Mouse (Mus musculus): ENCODE measurements around the gene Ankrd34c. TPM values are rescaled to one million over a fixed set of nuclear protein-coding genes. Genes with fewer than 3 reads are reported as not detected.

Gene Ankrd34c
- 0.23 TPM in 1 of 2 replicates, not detected in the other for total RNA-seq (2017)

DNA sequence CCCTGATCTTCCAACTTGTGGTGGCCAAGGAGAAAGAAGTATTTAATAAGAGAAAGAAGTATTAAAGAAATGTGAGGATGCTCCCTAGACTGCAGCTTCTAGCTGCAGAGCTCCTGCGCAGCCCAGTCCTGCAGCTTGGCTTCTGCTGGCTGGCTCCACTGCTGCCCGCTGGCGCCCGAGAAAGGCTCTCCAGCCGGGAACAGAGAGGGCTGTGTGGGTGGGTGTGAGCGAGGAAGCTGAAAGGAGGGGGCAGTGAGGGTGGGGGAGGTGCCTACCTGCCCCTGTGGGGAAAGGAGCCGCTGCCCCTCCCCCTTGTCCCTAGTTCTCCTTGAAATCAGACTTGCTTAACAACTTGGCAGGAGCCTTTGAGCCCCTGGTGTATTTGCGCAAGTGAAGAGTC, at the start of gene Ankrd34c:
Gene Ankrd34c (minus strand): TSS at position 181 of the 400 bp plus-strand sequence.
- no peak for ATAC-seq (ENCODE audit: extremely low read depth, insufficient number of reproducible peaks, low FRiP score, poor library complexity, severe bottlenecking)

DNA sequence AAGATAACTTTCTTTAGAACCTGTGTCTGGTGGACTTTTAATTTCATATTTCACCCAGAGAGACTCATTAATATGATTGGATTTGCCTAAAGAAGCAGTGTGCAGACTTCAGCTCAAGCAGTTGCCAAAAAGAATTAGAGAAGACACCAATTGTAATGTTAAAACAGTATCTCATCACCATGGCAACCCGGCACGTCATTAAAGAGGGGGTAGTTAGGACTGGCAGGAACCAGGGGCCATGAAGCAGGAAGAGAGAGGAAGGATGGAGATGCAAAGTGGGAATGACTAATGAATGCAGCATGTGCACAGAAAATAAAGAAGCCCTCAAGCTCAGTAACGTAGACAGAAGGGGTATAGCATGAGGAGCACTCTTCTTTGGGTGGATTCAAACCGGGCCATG, 49.3 kb upstream of the Ankrd34c start:
- no peak for ATAC-seq (ENCODE audit: extremely low read depth, insufficient number of reproducible peaks, low FRiP score, poor library complexity, severe bottlenecking)

DNA sequence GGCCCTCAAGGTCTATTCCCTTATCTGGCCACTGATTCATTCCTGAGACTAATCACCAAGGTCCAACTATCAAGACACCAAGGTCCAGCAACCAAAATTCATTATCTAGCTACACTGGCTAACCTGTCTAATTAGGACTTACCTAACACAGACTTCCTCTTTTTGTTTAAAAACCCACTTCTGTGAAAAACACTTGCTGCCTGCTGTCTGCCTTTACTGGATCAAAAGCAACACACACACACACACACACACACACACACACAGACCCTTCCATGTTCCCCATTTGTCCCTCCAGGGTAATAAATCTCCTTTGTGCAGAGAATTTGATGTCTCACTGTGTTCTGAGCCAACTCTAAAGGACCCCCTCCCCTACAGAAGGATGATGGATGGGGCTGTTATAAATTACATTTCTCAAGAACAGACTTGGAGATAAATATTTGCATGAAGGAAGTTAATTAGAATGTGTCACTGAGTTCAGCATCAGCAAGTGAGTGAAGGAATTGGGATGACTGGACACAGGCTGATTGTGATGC, 43.2 kb upstream of the Ankrd34c start:
- no peak for ATAC-seq (ENCODE audit: extremely low read depth, insufficient number of reproducible peaks, low FRiP score, poor library complexity, severe bottlenecking)

DNA sequence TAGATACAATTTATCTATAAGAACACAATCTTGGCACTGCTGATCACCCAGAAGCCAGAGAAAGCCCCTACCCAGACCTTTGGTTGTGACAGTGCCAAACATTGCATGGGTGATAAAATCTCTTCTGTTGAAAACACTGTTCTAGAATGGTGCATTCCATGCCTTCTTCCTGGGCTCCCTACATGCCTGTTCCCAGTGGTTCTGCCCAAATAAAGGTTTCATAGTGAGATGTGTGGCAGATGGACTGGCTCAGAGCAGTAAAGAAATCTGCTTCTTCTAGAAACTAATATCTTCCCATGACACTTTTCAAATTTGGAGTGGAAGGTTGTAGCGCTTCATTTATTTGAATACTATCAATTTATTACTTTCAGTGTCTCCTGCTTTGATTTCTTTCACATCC, 41.0 kb upstream of the Ankrd34c start:
- ATAC-seq (ENCODE audit: extremely low read depth, insufficient number of reproducible peaks, low FRiP score, poor library complexity, severe bottlenecking): no peak

DNA sequence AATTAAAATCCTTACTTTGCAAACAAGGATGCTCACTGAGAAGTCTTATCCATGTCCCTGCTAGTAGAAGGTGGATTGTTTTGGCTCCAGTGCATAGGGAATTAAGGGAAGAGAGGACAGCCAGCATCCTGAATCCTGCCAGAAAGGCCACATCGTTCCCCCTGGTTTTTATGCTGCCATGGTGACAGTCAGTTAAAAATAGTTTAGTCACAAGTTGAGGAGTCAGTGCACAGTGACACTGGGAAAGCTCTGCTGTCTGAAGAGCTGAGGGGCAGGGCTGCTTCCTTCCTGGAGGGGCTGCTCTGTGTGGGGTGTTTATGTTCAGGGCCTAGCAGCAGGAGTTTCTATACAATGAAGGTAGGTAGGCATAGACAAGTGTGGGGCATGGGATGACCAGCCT, 32.9 kb upstream of the Ankrd34c start:
- no peak for ATAC-seq (ENCODE audit: extremely low read depth, insufficient number of reproducible peaks, low FRiP score, poor library complexity, severe bottlenecking)

DNA sequence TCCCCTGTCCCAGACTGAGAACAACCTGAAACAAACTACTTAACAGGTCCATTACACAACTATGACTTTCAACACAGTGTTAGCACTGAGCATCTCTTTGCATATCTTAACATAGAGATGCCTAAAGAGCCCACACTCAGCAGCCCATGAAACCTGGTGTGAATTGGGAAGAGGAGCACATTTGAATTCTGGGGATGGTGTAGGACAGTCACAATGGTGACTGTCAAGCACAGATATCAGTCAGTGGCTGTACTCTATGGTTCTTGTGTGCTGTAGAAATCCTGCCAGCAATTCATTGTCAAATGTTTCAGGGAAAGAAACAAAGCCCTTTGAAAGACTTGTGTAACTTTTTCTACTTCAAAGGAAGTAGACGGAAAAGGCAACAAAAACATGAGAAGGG, 23.7 kb upstream of the Ankrd34c start:
- no peak for ATAC-seq (ENCODE audit: extremely low read depth, insufficient number of reproducible peaks, low FRiP score, poor library complexity, severe bottlenecking)

DNA sequence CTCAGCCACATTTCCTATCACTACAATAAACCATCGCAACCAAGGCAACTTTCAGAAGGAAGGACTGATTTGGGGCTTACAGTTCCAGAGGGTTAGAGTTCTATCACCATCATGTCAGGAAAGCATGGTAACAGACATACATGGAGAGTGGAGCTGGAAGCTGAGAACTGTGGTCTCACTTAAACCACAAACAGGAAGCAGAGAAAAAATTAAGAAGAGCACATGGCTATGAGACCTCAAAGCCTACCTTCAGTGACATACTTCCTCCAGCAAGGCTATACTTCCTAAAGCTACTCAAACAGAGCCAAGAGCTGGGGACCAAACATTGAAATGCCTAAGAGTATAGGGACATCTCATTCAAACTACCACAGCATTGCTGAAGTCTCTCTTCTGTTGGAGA, 20.3 kb upstream of the Ankrd34c start:
- no peak for ATAC-seq (ENCODE audit: extremely low read depth, insufficient number of reproducible peaks, low FRiP score, poor library complexity, severe bottlenecking)

DNA sequence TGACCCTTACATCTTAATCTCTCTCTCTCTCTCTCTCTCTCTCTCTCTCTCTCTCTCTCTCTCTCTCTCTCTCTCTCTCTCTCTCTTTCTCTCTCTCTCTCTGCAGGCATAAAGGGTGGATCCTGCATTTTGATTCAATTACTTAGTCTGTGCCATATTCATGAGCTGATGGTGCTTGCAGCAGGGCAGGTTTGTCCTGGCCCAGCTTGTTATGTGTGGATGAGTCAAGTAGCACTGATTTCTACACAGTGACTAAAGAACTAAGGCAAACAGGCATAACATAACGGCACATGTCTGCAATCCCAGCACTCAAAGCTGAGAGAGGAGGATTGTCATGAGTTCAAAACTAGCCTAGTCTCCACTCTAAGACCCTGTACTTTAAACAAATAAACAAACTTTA, 19.9 kb upstream of the Ankrd34c start:
- no peak for ATAC-seq (ENCODE audit: extremely low read depth, insufficient number of reproducible peaks, low FRiP score, poor library complexity, severe bottlenecking)

DNA sequence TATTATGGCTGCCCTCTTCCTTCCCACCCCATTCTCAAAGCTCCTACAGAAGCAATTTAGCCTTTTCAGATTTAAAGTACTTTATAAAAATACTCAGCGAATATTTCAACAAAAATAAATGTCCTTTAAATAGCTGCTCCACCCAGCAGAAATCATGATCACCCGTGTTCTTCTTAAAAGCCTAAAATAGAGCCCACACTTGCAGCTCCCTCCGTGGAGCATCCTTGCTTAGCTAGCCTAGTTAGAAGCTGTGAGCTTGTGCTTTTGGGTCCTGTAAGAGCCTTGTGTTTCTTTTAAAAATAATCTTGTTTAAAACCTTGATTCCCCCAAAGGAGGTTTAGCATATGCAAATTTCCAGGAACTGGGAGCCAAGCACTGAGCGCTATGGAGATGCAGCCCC, 19.3 kb upstream of the Ankrd34c start:
- ATAC-seq (ENCODE audit: extremely low read depth, insufficient number of reproducible peaks, low FRiP score, poor library complexity, severe bottlenecking): no peak

DNA sequence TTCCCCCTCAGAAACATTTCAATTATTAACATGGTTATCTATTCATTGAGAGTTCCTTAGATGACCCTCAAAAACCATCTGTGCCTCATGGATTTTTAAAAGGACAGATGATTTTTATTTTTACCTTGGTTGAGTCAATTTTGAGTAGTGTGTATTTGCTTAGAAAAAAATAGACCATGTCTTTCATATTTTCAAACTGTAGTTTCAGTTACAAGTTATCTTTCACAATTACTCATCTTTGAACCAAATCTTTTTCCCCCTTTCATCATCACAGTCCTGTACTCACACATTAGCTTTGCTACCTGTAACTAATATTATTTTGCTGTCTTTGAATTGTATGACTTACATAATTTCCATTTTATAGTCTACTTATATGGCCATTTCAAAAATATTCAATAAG, 1.8 kb upstream of the Ankrd34c start:
- no peak for ATAC-seq (ENCODE audit: extremely low read depth, insufficient number of reproducible peaks, low FRiP score, poor library complexity, severe bottlenecking)

DNA sequence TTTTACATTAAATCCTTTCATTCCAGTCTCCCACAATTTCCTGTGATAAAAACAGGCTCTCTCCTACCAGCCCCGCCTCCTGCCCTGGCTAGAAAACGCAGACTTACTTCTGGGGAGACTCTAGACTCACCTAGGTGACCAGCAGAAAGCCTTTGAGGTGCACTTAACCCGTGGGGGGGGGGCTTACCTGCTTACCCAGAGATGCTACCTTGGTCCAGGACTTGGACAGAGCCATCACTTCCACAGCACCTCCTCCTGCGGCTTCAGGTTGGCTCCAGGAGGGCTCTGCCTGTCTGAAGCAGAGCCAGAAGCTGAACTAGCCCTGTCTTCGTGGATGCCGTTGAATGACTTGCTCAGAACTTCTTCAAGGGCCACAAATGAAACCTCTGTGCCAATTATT, 387 bp downstream of the Ankrd34c start:
- no peak for ATAC-seq (ENCODE audit: extremely low read depth, insufficient number of reproducible peaks, low FRiP score, poor library complexity, severe bottlenecking)

DNA sequence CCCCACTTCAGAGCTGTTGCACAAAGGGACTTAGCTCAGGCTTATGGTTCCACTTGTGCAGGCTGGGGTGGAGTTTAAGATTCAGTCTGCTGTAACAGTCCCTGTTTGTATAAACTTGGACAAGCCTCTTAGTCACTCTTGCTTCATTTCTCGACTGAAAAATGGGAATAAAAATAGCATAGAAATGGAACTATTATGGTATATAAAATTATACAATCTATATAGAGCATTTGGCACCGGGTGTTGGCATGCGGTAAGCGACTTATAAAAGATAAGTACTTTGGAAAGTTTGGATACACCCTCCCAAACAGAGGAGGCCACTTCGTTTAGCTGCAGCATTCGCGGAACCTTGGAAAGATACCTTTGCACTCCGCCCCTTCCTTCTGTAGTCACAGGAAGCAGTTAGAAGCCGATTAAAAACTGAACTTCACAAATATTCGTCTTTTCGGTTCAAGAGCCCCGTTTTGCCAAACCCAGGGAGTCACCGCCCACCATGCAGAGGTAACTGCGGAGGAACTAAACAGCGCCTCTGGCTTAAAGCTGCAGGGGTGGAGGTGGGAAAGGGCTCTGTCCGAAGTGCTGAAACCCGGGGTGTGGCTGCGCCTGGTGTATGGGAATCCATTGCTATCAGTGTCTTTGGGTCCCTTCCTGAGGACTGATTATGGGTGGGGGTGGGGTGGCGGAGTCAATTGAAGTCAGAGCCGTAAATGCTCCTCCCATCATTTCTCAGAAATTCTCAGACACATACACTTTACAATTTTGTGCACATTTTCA, 1.2 kb downstream of the Ankrd34c start:
- no peak for ATAC-seq (ENCODE audit: extremely low read depth, insufficient number of reproducible peaks, low FRiP score, poor library complexity, severe bottlenecking)

DNA sequence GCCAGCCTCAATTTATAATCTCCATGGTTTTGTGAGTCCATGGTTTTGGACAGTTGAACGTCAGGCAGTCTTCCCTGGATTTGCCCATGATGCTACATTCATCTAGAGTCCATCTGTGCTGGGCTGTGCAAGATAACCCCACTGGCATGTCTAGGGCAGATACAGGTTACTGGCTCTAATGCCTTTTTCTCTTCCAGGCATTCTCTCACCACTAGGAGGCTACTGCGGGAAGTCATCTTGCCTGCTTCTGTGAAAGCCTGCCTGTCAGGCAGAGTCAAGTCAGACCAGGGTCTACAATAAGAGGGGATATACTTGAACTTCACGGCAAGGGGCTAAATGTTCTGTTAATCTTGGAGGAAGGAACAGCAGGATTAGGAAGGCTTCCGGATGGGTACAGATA, 31.4 kb downstream of the Ankrd34c start:
- ATAC-seq (ENCODE audit: extremely low read depth, insufficient number of reproducible peaks, low FRiP score, poor library complexity, severe bottlenecking): no peak

DNA sequence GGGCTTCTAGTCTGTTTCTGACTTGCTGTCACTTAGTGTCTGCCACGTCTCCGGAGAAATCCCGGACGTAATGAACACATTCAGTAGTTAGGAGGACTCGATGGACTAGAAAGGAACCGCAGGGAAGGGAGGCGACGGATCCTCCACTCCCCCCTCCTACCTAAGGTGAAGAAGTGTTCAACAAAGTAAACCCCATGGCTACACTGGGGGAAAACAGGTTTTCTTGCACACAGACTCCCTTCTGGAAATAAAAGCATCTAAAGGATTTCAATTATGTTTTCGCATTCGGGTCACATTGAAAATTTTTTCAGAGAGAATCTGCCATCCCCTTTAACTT, 33.1 kb downstream of the Ankrd34c start:
- ATAC-seq (ENCODE audit: extremely low read depth, insufficient number of reproducible peaks, low FRiP score, poor library complexity, severe bottlenecking): 0 out of 2 replicates have a peak, but pooled peaks have one; percentile 1

DNA sequence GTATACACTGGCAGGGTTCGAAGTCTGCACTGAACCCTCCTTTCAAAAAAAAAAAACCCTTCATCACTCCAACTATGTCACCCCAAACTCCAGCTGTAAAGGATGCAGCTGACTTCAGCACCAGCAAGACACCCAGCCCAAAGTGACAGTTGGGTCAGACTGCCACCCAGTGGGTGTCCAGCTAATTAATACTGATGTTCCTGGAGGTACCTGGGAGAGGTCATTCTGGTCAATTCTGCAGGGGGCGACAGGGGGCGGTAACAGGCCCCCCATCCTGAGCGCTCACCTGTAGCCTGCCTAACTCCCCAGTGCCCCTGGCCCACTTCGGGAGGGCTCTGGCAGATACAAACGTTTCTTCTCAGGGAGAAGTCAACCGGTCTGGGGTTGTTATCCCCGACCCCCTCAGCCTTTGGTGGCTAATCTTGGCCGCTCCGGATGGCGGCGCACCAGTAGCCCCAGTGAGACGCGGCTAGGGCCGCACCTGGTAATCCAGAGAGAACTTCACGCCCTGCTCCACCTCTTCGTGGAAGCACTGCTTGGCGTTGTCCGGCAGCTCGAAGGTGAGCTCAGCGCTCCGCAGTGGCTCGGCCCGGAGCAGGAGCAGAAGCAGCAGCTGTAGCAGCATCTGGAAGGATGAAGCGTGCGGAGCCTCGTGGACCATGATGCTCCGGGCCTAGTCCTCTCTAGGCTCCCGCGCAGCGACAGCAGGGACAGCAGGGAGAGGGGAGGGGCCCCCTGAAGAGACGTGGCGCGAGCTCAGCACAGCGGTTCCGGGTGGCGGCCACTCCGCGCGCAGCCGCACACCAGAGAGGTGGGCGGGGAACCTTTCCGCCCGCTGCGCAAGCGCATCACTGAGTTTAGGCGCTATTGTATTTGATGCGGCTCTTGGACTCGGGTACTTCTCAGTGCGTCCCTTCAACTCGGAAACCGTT, 33.7 kb downstream of the Ankrd34c start, which contains the start of gene Tmed3:
Gene Tmed3 (minus strand): TSS at position 804 of the 932 bp plus-strand sequence.
- ATAC-seq (ENCODE audit: extremely low read depth, insufficient number of reproducible peaks, low FRiP score, poor library complexity, severe bottlenecking): peak; percentile 89

DNA sequence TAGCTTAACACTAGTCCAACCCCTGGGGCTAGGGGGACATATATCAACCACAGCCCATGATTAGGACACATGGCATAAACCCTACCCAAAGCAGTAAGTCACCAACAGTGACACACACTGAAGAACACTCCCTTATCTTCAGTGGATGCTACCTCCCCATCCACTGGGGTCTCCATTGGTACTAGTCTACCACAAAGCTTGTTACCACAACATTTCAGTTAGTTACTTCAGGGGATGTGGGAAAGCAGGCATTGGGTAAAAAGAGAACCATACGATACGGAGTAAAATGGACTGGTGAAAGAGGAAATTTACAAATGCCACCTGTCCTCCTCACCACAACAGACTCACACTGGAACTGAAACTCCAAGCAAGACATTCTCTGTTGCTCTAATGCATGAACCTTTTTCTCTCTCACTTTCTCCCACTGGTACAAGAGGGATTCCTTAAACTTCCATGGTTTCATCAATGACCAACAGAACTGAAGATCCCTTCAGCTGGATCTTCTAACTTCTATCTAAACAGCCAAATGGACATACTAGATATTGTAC, 37.3 kb downstream of the Ankrd34c start:
- ATAC-seq (ENCODE audit: extremely low read depth, insufficient number of reproducible peaks, low FRiP score, poor library complexity, severe bottlenecking): no peak

DNA sequence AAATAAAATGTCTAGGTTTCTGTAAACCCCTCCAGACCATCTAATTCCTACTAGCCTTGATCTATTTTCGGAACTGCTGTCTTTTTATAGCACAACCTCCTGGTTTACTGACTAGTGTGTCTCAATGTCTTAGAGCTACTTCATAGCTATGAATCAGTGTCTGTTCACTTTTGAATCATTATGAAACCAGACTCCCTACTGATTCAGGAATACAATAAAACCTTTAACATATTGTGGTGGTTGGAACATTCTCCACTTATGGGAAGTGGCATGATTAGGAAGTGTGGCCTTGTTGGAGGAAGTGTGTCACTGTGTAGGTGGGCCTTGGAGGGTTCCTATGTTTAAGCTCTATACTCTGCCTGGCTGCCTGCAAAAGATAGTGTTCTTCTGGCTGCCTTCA, 43.1 kb downstream of the Ankrd34c start:
- no peak for ATAC-seq (ENCODE audit: extremely low read depth, insufficient number of reproducible peaks, low FRiP score, poor library complexity, severe bottlenecking)

DNA sequence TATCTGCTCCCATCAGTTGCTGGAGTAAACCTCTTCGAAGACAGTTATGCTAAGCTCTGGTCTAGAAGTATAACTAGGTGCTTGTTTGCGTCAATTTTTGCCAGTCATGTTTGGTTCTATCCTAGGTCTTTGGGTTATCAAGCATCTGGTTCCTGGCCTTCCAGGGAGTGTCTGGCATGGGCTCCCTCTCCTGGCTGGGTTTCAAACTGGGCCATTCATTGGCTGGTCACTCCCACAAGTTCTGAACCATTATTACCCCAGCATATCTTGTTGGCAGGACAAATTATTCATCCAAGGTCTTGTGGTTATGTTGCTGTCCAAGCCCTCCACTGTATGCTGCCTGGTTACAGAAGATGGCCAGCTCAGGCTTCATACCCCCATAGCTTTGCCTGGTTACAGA, 44.6 kb downstream of the Ankrd34c start:
- no peak for ATAC-seq (ENCODE audit: extremely low read depth, insufficient number of reproducible peaks, low FRiP score, poor library complexity, severe bottlenecking)

DNA sequence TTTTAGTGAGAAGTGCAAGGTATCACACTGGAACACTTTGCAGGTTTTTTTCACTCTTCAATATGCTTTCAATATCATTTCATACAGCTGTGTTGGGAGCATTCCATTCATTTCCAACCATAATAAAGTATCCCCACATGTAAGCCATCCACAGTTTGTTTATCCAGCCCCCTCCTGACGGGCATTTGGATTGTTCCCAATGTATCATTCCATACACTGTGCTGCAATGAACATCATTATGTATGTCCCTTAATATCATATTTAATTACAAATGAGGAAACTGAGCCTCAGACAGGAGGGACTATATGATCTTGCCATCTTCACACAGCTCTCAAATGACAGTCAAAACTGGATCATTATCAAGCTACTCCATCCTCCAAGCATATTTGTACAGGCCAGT, 49.1 kb downstream of the Ankrd34c start:
- no peak for ATAC-seq (ENCODE audit: extremely low read depth, insufficient number of reproducible peaks, low FRiP score, poor library complexity, severe bottlenecking)
